Mouse (Mus musculus): Measurements from ENCODE around the gene Serpina3a. TPM values are rescaled to one million over a fixed set of nuclear protein-coding genes. Genes with fewer than 3 reads are reported as not detected.

Gene Serpina3a
- not detected in 2 replicates for polyA plus RNA-seq (2012; rRNA removed; ENCODE audit: low replicate concordance)

DNA sequence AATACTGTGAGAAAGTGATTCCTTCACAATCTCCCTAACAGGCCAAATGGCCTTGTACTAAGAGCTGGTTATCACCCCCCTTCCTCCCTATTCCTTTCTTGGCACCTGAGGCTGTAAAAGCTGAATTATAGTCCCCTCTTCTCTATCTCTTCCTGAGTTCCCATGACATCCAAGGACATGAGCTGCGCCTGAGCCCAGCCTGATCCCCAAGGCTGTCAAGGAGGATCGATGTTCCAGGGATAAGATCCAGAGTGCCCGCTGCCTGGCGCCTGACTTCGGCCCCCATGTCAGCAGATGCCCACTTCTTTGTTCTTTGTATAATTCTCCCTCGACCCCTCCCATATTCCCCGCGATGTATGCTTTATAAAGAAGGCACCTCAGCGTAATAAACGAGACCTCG is at the start of gene Serpina3a:
Serpina3a (plus strand) TSS at position 392 of the 400 bp plus-strand sequence.

DNA sequence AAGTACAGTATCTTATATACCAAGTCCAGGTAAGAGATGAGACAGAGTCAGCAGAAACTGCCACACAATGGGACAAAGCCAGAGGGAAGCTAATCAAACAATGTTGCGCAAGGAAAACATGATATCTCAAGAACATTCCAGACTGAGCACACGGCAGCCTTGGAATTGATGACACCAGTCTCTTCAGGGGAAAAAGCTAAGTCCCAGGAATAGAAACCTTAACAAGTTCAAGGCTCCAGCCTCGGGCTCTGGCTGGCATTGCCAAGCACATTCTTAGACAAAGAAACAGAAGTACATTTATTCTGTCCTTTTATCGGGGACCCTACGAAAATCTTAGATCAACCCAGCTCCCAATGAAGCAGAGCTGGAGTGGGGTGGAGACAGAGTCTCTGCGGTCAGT is 11.8 kb upstream of the Serpina3a start, which contains the start of gene Serpina5:
Serpina5 (plus strand) TSS at position 346 of the 400 bp plus-strand sequence.

DNA sequence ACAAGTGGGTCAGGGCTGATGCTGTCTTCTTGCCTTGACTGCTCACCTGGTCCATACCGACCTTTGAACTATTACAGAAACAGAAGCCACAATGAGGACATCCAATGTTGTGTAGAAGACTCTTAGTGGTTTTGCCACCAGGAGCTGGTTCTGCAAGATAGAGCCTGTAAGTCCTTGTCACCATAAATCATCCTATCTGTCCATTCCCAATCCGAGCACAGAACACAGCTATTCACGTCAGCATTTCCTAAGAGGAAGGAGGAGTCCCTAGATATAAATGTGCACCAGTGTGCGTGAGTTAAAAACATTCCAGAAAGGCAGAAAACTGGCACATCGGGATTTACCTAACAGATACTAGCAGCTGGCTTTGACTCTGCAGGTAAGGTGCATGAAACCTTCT is 15.2 kb downstream of the Serpina3a start, which contains the start of gene Serpina3b:
Serpina3b (plus strand) TSS at position 301 of the 400 bp plus-strand sequence.

DNA sequence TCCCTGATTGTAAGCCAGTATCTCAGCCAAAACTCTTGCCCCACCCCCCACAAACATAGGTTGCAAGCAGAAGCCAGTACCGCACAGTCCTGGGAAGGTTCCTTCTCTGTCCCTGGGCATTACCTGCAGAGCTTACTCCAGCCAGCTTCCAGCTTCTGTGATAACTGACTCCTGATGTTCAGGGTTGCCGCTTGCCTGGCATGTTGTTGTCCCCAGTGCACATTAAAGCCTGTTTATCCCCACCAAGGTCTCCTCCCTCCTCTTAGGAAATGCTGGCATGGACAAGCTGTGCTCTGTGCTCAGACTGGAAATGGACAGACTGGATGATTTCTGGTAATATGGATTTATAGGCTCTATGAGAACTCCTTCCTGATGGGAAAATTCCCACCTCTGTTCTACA is 41.1 kb downstream of the Serpina3a start, which contains the start of gene Serpina3c:
Serpina3c (minus strand) TSS at position 215 of the 400 bp plus-strand sequence.

Other genes starting within 250 kb of the Serpina3a start
- gene Serpina1a, start 249.2 kb upstream of the Serpina3a start, polyA plus RNA-seq (2012; rRNA removed; ENCODE audit: low replicate concordance) = 0.15 and 1.2 TPM in 2 replicates
- gene Serpina1c, start 207.8 kb upstream of the Serpina3a start, polyA plus RNA-seq (2012; rRNA removed; ENCODE audit: low replicate concordance) = 0.68 and 2.5 TPM in 2 replicates
- 0.78 TPM in 1 of 2 replicates, not detected in the other for gene Serpina1e, start 153.7 kb upstream of the Serpina3a start, polyA plus RNA-seq (2012; rRNA removed; ENCODE audit: low replicate concordance)
- gene Serpina11, start 122.8 kb upstream of the Serpina3a start, polyA plus RNA-seq (2012; rRNA removed; ENCODE audit: low replicate concordance) = 0.43 TPM in 1 of 2 replicates, not detected in the other
- gene Serpina9, start 99.0 kb upstream of the Serpina3a start, polyA plus RNA-seq (2012; rRNA removed; ENCODE audit: low replicate concordance) = 0.02 and 0.12 TPM in 2 replicates
- not detected in 2 replicates for gene Serpina12, start 68.3 kb upstream of the Serpina3a start, polyA plus RNA-seq (2012; rRNA removed; ENCODE audit: low replicate concordance)
- not detected in 2 replicates for gene Serpina5, start 11.6 kb upstream of the Serpina3a start, polyA plus RNA-seq (2012; rRNA removed; ENCODE audit: low replicate concordance)
- not detected in 2 replicates for gene Serpina3b, start 15.3 kb downstream of the Serpina3a start, polyA plus RNA-seq (2012; rRNA removed; ENCODE audit: low replicate concordance)
- 0.04 and 0.46 TPM in 2 replicates for gene Serpina3c, start 41.1 kb downstream of the Serpina3a start, polyA plus RNA-seq (2012; rRNA removed; ENCODE audit: low replicate concordance)
- 0.77 and 1.1 TPM in 2 replicates for gene Serpina3f, start 101.8 kb downstream of the Serpina3a start, polyA plus RNA-seq (2012; rRNA removed; ENCODE audit: low replicate concordance)
- 7.1 and 10.1 TPM in 2 replicates for gene Serpina3g, start 123.5 kb downstream of the Serpina3a start, polyA plus RNA-seq (2012; rRNA removed; ENCODE audit: low replicate concordance)
- gene Serpina3i, start 150.4 kb downstream of the Serpina3a start, polyA plus RNA-seq (2012; rRNA removed; ENCODE audit: low replicate concordance) = 0.06 and 0.13 TPM in 2 replicates
- gene Serpina3j, start 201.8 kb downstream of the Serpina3a start, polyA plus RNA-seq (2012; rRNA removed; ENCODE audit: low replicate concordance) = not detected in 2 replicates
- gene Serpina3k, start 225.8 kb downstream of the Serpina3a start, polyA plus RNA-seq (2012; rRNA removed; ENCODE audit: low replicate concordance) = 0.25 TPM in 1 of 2 replicates, not detected in the other
- not detected in 2 replicates for gene Serpina3m, start 225.8 kb downstream of the Serpina3a start, polyA plus RNA-seq (2012; rRNA removed; ENCODE audit: low replicate concordance)